Mouse (Mus musculus) small intestine, adult 2 months (tissue): ENCODE data around the gene Cers6. TPM values are rescaled to one million over a fixed set of nuclear protein-coding genes. Genes with fewer than 3 reads are reported as not detected.

Experiments
- H3K27ac ChIP-seq: fragments of 200-500 bp; 2 replicates; pipeline ENCODE4 v1.5.1; 2012; ENCODE audit warnings: low read depth, low read length, control low read depth, inconsistent platforms; ENCODE audit not compliant: insufficient read depth
- H3K27me3 ChIP-seq: fragments of 200-500 bp; 2 replicates; pipeline ENCODE4 v1.6.1; 2012; ENCODE audit warnings: mild to moderate bottlenecking, moderate library complexity, low read length, inconsistent platforms; ENCODE audit not compliant: control insufficient read depth, insufficient read depth
- H3K36me3 ChIP-seq: fragments of 200-500 bp; 2 replicates; pipeline ENCODE4 v1.6.1; 2012; ENCODE audit warnings: mild to moderate bottlenecking, low read length, control low read depth, inconsistent platforms; ENCODE audit not compliant: control insufficient read depth, insufficient read depth
- H3K4me1 ChIP-seq: fragments of 200-500 bp; 2 replicates; pipeline ENCODE4 v1.6.1; 2012; ENCODE audit warnings: low read length, inconsistent platforms, mixed read lengths; ENCODE audit not compliant: control insufficient read depth, insufficient read depth, insufficient read length
- H3K4me3 ChIP-seq: fragments of 200-500 bp; 2 replicates; pipeline ENCODE4 v1.5.1; 2012; ENCODE audit warnings: low read depth, mild to moderate bottlenecking, control low read depth, inconsistent platforms, low read length, moderate library complexity
- CTCF ChIP-seq: fragments of 200-500 bp; IDR thresholded peaks from 2 replicates; pipeline ENCODE4 v1.5.1; 2012; ENCODE audit warnings: low read depth, mild to moderate bottlenecking, control low read depth, inconsistent platforms, low read length, moderate library complexity, mixed read lengths; ENCODE audit not compliant: insufficient replicate concordance, insufficient read length; ENCODE audit errors: extremely low read depth
- POLR2A ChIP-seq: fragments of 200-500 bp; IDR thresholded peaks from 2 replicates; pipeline ENCODE4 v1.6.1; 2012; ENCODE audit warnings: low read depth, mild to moderate bottlenecking, control low read depth, inconsistent platforms, low read length, moderate library complexity
- whole genome bisulfite sequencing: fragments of 180-500 bp; shearing (Covaris S2); methylation state at CpG from one replicate; pipeline ENCODE4 v1.1.7; 2018; 5-methylcytosine and 5-hydroxymethylcytosine counted together
- polyA plus RNA-seq: library from polyadenylated mRNA; depleted of rRNA; stranded (reverse); fragments of >200 nt; gene quantifications from 2 replicates; pipeline ENCODE4 v1.2.3, GENCODE M21; 2012

Cers6 gene
- polyA plus RNA-seq, 1 experiment, result 19.4 TPM

GRCm38 (mm10) chr2:68981302-68981701 is 120.1 kb downstream of the Cers6 start:
- H3K36me3 ChIP-seq, result no peaks in the 10 kb centered on the region
- no peaks in the 10 kb centered on the region; the same call in 1 of the 2 replicates for H3K4me1 ChIP-seq
- no peak overlapping the region for H3K27ac ChIP-seq
- no peak for TF ChIP-seq CTCF
- no peak for TF ChIP-seq POLR2A
- H3K27me3 ChIP-seq, result no peaks in the 10 kb centered on the region
- WGBS, result 83% methylated on average over 9 of the region's 9 CpGs
- H3K4me3 ChIP-seq, result no peak overlapping the region

- H3K4me3 ChIP-seq, result no peak overlapping the region
- no peak overlapping the region for H3K27ac ChIP-seq
- WGBS, result 85% methylated on average over 11 of the region's 11 CpGs
- no peak for TF ChIP-seq POLR2A
- no peak for TF ChIP-seq CTCF
- no peaks in the 10 kb centered on the region for H3K36me3 ChIP-seq
- no peaks in the 10 kb centered on the region for H3K27me3 ChIP-seq
- no peaks in the 10 kb centered on the region; the same call in 1 of the 2 replicates for H3K4me1 ChIP-seq
These were observed 120.6 kb downstream of the Cers6 start for GRCm38 (mm10) chr2:68981756-68982409.

GRCm38 (mm10) chr2:68982979-68983378 is 121.7 kb downstream of the Cers6 start:
- Histone ChIP-seq H3K4me1 (no peaks in the 10 kb centered on the region; the same call in 1 of the 2 replicates), H3K36me3 (no peaks in the 10 kb centered on the region), H3K27ac (no peak overlapping the region), H3K4me3 (no peak overlapping the region), H3K27me3 (no peaks in the 10 kb centered on the region)
- TF ChIP-seq CTCF, result no peak
- TF ChIP-seq POLR2A, result no peak
- 93% methylated on average over 3 of the region's 3 CpGs for WGBS

GRCm38 (mm10) chr2:68983431-68983830 is 122.2 kb downstream of the Cers6 start:
- Histone ChIP-seq H3K27ac (no peak overlapping the region), H3K4me1 (no peaks in the 10 kb centered on the region; the same call in 1 of the 2 replicates), H3K27me3 (no peaks in the 10 kb centered on the region), H3K36me3 (no peaks in the 10 kb centered on the region), H3K4me3 (no peak overlapping the region)
- 86% methylated on average over 3 of the region's 3 CpGs for WGBS
- no peak for TF ChIP-seq CTCF
- no peak for TF ChIP-seq POLR2A

GRCm38 (mm10) chr2:68989117-68989516 is 127.9 kb downstream of the Cers6 start:
- TF ChIP-seq POLR2A, result no peak
- TF ChIP-seq CTCF, result no peak
- Histone ChIP-seq H3K4me3 (no peak overlapping the region), H3K27ac (no peak overlapping the region), H3K27me3 (no peaks in the 10 kb centered on the region), H3K36me3 (peaks cover 4% of the 10 kb centered on the region; the same call in 1 of the 2 replicates), H3K4me1 (peaks cover 6% of the 10 kb centered on the region; the same call in 1 of the 2 replicates)
- WGBS, result 93% methylated on average over 6 of the region's 6 CpGs

- no peak for TF ChIP-seq CTCF
- no peak for TF ChIP-seq POLR2A
- H3K4me1 ChIP-seq, result peaks cover 6% of the 10 kb centered on the region; the same call in 1 of the 2 replicates
- no peak overlapping the region for H3K4me3 ChIP-seq
- WGBS, result 36% methylated on average over 5 of the region's 5 CpGs
- H3K36me3 ChIP-seq, result peaks cover 7% of the 10 kb centered on the region; the same call in 1 of the 2 replicates
- no peaks in the 10 kb centered on the region for H3K27me3 ChIP-seq
- peak overlapping the region; percentile 53; the same call in 1 of the 2 replicates for H3K27ac ChIP-seq
These were observed 131.4 kb downstream of the Cers6 start for GRCm38 (mm10) chr2:68992629-68993028.

GRCm38 (mm10) chr2:68994441-68994840 is 133.2 kb downstream of the Cers6 start:
- Histone ChIP-seq H3K4me1 (peaks cover 6% of the 10 kb centered on the region; the same call in 1 of the 2 replicates), H3K27me3 (no peaks in the 10 kb centered on the region), H3K4me3 (no peak overlapping the region), H3K27ac (no peak overlapping the region), H3K36me3 (0 out of 2 replicates have a peak, but pooled peaks cover 3% of the 10 kb centered on the region)
- no peak for TF ChIP-seq CTCF
- TF ChIP-seq POLR2A, result no peak

GRCm38 (mm10) chr2:68995723-68996122 is 134.5 kb downstream of the Cers6 start:
- TF ChIP-seq CTCF, result no peak
- TF ChIP-seq POLR2A, result no peak
- no peak overlapping the region for H3K4me3 ChIP-seq
- H3K27ac ChIP-seq, result no peak overlapping the region
- H3K27me3 ChIP-seq, result no peaks in the 10 kb centered on the region
- peaks cover 6% of the 10 kb centered on the region; the same call in 1 of the 2 replicates for H3K4me1 ChIP-seq
- H3K36me3 ChIP-seq, result 0 out of 2 replicates have a peak, but pooled peaks cover 3% of the 10 kb centered on the region
